Mouse (Mus musculus): ENCODE results near the gene Cdc6.
"Not testable (repeated sequence)": the region's sequence is repeated elsewhere in the genome, so short reads cannot be mapped to it uniquely, and the experiment has no call there.

The Cdc6 gene

DNA sequence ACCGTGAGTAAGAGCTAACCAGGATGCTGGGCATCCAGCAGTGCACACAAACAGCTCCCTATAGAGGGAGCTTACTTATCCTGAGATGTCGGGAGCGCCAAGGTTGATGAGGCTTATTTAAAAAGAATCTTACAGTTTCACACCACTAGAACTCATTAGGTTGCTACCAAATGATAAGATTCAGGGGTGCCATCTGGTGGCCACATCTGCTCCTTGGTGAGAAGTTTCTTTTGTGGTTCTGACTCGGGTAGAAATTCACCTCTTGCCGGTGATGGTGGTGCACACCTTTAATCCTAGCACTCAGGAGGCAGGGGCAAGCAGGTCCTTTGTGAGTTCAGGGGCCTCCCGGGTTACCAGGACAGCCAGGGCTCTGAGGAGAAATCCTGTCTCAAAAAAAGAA, 2.1 kb downstream of the Cdc6 start:
- peak; percentile 78 for DNase-seq (ENCODE audit: low spot score)

DNA sequence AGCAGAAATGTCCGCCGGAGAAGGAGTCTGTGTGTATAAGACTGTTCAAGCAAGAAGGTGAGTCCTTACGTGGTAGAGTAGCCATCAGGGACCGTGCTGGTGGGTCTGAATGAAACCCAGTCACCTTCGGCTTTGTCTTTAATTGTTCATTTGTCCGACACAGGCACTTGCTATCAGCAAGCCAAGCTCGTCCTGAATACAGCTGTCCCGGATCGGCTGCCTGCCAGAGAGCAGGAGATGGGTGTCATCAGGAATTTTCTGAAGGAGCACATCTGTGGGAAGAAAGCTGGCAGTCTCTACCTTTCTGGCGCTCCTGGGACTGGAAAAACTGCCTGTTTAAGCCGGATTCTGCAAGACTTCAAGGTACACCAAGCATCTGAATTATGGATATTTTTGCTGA, 2.8 kb downstream of the Cdc6 start:
- DNase-seq (ENCODE audit: low spot score) = no peak

DNA sequence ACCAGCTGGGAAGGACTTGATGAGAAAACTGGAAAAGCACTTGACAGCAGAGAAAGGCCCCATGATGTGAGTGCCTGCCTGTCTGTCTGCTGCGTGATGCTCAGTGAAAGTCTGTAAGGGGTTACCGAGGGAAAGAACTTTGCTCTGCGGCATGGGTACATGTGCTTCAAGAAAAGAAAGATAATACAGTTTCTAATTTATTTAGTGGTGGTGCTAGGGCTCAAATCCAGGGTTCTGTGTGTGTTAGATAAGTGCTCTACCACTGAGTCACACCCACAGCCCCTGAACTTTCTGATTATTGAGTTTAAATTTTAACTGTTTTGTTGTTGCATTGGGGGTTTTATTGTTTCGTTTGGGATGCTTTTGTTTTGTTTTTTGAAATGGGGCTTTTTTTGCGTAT, 3.9 kb downstream of the Cdc6 start:
- DNase-seq (ENCODE audit: low spot score) = no peak

GRCm38 (mm10) chr11:98914196-98914595, 6.6 kb downstream of the Cdc6 start:
- DNase-seq (ENCODE audit: low spot score) = no peak

- DNase-seq (ENCODE audit: low spot score) = not testable (repeated sequence)
These were observed 8.8 kb downstream of the Cdc6 start for GRCm38 (mm10) chr11:98916376-98916775.

DNA sequence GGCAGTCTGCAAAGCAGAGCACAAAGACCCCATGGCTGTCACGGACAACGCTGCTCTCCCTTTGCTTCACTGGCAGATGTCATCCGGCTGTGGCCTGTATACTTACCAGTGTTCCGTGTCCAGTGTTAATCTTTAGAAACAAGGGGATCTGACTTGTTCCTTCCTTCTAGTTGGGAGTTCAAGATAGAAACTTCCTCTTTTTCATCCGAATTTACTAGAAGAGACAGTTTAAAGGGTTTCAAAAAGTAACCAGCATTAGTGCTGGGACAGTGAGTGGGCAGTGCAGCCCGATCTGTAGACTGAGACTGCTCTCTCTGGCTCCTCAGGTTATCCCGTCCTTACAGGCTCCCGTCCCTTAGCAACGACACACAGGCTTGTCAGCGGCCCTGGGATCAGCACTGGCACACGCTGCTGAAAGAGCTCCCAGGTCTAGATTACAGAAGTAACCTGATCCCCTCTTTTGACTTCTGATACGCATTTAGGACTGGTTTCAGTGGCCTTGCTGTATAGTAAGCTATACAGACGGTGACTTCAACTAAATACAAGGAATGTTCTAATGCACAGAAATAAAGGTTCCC, 9.9 kb downstream of the Cdc6 start:
- no peak for DNase-seq (ENCODE audit: low spot score)

DNA sequence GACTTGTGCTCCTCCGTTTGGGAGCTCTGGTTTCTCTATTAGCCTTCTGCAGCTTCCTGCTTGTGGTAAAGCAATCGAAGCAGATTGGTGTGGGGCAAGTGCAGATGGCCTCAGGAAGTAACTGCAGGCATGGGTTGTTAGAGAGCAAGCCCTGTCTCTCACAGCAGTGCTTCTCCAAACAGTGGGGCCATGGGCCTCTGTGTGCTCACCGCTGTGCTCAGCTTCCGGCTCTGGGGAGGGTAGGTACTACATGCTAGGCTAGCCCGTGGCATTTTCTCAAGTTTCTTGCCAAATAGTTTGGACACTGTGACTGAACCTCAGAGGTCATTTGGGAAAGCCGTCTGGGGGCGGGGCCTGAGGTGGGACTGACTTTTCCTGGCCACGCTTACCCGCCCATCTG, 10.6 kb downstream of the Cdc6 start:
- DNase-seq (ENCODE audit: low spot score) = no peak

GRCm38 (mm10) chr11:98919009-98919408, 11.4 kb downstream of the Cdc6 start:
- DNase-seq (ENCODE audit: low spot score) = no peak

- peak; percentile 81 for DNase-seq (ENCODE audit: low spot score)
These were observed 14.2 kb downstream of the Cdc6 start for GRCm38 (mm10) chr11:98921813-98922212.

DNA sequence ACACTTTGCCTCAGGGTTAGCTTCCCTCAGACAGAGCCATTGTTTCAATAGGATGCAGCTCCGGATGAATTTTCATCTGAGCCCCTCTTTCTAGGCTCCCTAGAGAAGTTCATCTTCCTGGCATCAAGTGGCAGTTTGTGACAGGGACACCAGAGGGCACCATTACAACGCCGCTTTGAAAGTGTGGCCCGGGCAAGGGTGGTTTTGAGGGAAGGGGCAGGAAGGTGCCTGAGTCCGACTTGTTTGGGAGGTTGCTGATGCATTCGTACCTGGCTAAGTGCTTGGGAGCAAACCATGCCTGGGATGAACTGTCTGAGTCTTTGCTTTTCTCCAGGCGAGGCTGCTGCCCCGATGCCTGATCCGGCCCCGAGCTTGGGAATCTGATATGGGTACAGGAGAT, 14.7 kb downstream of the Cdc6 start:
- peak; percentile 83 for DNase-seq (ENCODE audit: low spot score)

DNA sequence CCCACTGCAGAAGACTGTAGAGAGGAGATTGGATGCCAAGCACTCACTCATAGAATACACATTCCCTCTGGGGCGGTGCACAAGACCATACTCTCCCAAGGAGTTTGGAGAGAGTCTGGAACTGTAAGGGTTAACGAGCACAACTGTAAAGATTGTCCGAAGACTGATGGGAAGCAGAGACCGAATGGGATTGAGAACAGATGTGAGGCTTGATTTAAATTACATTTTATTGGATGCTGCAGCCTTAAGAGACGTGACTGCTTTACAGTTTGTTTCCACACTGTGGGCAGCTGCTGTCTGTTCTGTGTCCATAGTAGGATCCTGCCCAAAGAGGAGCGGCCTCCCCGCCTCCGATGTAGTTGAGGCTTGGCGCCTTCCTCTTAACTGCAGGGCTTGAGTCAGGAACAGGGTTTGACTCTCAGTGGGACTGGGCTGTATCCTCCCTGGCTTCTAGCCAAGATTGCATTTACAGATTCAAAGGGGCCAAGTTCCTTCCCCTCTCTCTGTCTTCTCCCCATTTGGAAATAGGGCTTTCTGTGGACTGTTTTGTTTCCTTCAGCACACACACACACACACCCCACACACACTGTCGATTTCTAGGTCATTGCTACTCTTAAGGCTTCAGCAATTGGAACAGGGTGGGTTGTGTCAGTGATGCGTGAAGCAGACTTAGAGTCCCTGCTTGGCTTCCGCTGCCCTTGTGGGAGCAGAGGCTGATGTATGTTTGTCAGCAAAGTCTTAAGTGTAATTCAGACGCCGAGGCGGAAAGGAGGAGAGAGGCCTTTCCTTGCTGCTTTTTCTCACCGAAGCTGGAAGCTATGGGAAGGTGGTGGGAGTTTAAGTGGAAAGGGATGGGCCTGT, 15.5 kb downstream of the Cdc6 start:
- DNase-seq (ENCODE audit: low spot score) = not testable (repeated sequence)

GRCm38 (mm10) chr11:98924633-98925175, 17.1 kb downstream of the Cdc6 start:
- DNase-seq (ENCODE audit: low spot score) = no peak

DNA sequence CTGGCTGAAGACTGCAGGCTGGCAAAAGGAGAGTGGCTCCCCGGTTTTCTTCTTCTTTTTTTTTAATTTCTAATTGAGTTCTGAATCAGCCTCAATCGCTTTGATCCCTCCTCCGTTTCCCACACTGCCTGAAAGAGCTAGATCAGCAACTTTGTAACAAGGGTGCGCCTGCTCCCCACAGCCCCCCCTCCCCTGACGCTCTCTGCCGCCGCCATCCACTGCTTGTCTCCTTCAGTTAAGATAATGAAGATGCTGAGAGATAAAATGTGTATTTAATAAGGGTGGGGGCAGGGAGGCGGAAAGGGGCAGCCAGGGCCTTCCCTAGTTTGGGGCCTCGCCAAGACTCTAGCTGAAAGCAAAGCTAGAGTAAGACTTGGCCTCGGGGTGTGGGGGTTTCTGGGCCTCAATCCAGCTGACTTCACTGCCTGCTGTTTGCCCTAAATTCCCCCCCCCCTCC, 17.7 kb downstream of the Cdc6 start:
- no peak for DNase-seq (ENCODE audit: low spot score)

DNA sequence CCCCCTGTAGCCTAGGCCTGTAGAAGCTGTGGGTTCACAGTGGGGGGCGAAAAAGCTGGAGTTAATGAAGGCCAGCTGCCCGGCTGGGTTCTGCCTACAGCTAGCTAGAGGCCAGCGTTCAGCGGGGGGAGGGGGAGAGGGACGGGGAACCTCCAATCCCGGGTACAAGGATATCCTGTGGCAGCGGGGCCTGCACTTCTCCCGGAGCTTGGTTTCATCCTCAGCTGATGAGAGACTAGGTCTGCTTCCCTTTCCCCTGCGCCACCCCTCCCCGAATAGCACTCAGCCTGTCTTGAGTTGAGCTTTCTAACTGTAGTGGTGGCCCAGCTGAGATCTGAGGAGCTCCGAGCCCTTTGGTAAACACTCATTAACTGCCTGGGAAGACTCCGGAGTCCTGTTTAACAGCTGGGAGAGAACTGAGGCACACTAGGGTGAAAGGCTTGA, 18.3 kb downstream of the Cdc6 start:
- DNase-seq (ENCODE audit: low spot score) = peak; percentile 91

- DNase-seq (ENCODE audit: low spot score) = no peak
These were observed 19.0 kb downstream of the Cdc6 start for GRCm38 (mm10) chr11:98926553-98926952.

DNA sequence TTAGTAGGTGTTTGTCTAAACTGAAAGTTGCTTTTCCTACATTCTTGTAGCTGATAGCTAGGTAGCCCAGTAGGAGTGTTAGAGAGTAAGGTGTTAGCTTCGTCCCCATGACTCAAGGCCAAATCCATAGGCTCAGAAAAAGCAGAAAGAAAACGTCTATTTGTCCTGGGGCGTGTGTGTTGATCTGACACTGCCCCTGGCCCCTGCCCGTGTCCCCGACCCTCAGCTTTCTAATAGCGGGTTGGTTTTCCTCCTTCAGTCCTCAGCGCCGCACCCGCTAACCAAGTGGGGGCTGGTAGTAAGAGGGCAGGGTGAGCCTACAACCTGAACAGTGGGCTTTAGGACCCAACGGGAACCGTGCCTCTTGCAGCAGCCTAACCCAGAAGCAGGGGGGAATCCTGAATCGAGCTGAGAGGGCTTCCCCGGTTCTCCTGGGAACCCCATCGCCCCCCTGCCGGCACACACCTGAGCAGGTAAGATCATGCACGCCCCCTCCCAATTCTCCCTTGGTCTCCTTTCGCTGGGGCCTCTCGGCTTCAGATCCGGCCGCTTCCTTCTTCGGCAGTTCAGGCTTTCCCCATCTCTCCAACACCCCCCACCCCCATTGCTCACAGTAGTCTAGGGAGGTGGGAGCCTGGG, 20.0 kb downstream of the Cdc6 start, which contains the start of gene Rara:
Rara (plus strand) TSS at position 381 of the 639 bp plus-strand sequence.
- peak; percentile 75 for DNase-seq (ENCODE audit: low spot score)

DNA sequence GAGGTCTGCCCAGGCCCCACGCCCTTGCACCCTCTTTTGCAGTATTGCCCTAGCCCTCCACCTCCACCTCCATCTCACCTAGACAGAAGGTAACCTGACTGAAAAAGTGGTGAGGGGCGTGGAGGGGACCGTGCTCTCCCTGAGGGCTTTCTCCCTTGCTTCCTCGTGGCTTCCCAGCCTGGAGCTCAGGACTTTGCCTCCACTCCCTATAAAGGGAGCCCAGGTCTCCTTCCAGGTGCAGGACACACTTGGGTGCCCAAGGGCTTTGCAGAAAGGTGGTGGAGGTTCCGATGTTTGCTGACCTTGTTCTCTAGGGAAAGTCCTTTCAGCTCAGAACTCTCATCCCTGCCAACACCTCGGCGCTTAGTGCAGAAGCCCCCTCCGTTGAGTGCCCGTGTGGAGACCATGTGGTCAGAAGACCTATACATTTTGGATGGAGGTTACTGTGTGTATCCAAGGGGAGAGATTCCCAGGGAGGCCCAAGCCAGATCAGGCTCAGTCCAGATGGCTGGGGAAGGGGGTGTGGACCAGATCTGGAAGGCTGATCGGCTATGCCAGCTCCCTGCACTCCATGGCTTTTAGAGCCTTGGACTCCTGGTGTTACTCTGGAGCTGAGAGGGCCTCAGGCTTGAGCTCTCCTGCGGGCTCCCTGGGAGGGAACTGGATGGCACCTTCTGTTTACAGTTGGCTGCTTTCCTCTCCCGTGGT, 20.7 kb downstream of the Cdc6 start:
- DNase-seq (ENCODE audit: low spot score) = no peak

- DNase-seq (ENCODE audit: low spot score) = no peak
These were observed 21.9 kb downstream of the Cdc6 start for GRCm38 (mm10) chr11:98929503-98929902.

DNA sequence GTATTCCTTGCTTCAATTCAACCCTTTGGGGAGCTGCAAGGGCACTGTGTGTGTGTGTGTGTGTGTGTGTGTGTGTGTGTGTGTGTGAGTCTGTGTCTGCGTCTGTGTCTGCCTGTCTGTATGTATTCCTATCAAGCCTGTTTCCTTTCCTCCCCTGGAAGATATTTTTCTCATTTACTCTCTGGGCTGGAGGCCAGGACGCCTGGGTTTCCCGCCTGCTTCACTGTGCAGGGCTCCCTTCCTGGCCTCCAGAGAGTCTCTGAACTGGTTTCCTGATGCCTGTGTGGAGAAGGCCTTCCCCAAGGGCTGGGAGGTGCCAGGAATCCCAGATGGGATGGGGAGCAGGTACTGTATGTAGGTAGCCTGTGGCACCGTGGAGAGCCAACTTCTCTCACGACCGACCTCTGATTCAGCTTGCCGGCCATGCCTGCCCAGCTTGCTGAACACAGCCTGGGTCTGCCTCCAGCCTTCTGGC, 22.6 kb downstream of the Cdc6 start:
- no peak for DNase-seq (ENCODE audit: low spot score)

DNA sequence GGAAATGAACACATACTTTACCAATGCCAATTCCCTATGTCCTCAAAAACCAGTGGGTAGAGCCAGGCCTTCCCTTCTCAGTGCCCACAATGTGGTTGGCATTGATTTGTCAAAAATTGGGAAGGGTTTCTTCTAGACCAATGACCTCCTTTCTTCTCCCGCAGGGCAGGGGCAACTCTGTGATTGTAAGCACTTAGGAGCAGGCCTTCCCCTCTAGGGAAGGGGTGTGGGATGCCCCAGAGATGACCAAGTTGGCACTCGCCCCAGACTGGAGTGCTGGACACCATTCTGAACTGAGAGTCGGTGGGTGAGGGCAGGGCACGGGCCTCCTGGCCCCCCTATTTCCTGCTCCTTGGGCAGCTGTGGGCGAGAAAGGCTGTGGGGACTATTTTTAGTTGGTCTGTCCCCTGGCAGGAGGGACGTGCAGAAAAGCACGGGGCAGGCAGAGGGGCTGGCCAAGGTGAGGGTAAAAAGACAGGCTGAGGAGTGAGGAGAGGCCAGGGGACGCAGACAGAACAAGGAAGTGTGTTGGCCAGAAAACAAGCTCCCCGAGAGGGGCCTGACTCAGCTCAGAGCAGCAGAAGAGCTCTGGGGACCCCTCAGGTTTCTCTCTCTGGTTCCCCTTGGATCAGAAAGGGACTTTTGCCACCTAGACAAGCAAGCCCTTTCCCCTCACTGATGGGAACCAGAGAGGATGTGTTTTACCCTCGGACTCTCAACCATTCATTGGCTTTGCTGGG, 23.3 kb downstream of the Cdc6 start:
- no peak for DNase-seq (ENCODE audit: low spot score)

Measured in embryo, embryonic 10.5 days (tissue).